Mouse (Mus musculus) E14TG2a.4 (cell line): Measurements from ENCODE around the gene Zfp646.

ENCODE experiments used
- CTCF ChIP-seq: conservative IDR thresholded peaks from 2 replicates; pipeline ENCODE4 v1.5.1; 2014; ENCODE audit warnings: low read length
- NANOG ChIP-seq: IDR thresholded peaks from 2 replicates; pipeline ENCODE4 v1.6.1; 2014; ENCODE audit warnings: borderline replicate concordance, low read length, mixed read lengths

- TF ChIP-seq CTCF (peak; percentile 66), NANOG (no peak)
Observed at GRCm38 (mm10) chr7:127919290-127919689, 43.3 kb downstream of the Zfp646 start.
